Mouse (Mus musculus): ENCODE results near the gene Cyp2c38. TPM values are rescaled to one million over a fixed set of nuclear protein-coding genes. Genes with fewer than 3 reads are reported as not detected.
"Not testable (repeated sequence)": the region's sequence is repeated elsewhere in the genome, so short reads cannot be mapped to it uniquely, and the experiment has no call there.

The Cyp2c38 gene
- total RNA-seq (2012; rRNA removed) = not detected in 2 replicates

- in situ Hi-C loops (cut with MboI; ENCODE audit: low sequenced_read_pairs in 2 of 2, unreplicated experiment in 2 of 2) = no loop called here
- Histone ChIP-seq H3K9me3 (ENCODE audit: control insufficient read depth, insufficient read depth, low read depth, low read length) (no peaks in the 10 kb centered on the region), H3K27ac (ENCODE audit: insufficient read depth, low read depth, low read length, poor library complexity, severe bottlenecking) (no peak within 1 kb of the TSS), H3K9ac (ENCODE audit: insufficient read depth, low read depth, low read length, poor library complexity, severe bottlenecking) (no peak within 1 kb of the TSS), H3K4me1 (ENCODE audit: control insufficient read depth in 2 of 2, insufficient read depth in 2 of 2, low read length in 2 of 2, poor library complexity in 1 of 2) (no peaks in the 10 kb centered on the region), H3K36me3 (ENCODE audit: control insufficient read depth, insufficient read depth, low read length, poor library complexity, severe bottlenecking) (no peaks in the 10 kb centered on the region), H3K4me3 (ENCODE audit: insufficient read depth in 1 of 2, low read depth in 1 of 2, low read length in 2 of 2, poor library complexity in 1 of 2, severe bottlenecking in 1 of 2) (no peak within 1 kb of the TSS)
- TF ChIP-seq MAFK (IDR thresholded peaks at IDR 0.05; ENCODE audit: insufficient read depth, low read depth, low read length) (no peak), HCFC1 (IDR thresholded peaks at IDR 0.05; ENCODE audit: borderline replicate concordance, insufficient read depth, low read length) (no peak), ZNF384 (IDR thresholded peaks at IDR 0.05; ENCODE audit: low read depth, low read length) (no peak)
- DNase-seq (ENCODE audit: low read depth, low spot score) = no peak
Measured at GRCm38 (mm10) chr19:39462941-39463340, at the start of gene Cyp2c38. TSS of gene Cyp2c38 (minus strand) at chr19:39463075.

- no peak for DNase-seq (ENCODE audit: low read depth, low spot score)
- no peak within 1 kb of the TSS for H3K27ac ChIP-seq (ENCODE audit: insufficient read depth, low read depth, low read length, poor library complexity, severe bottlenecking)
- H3K9me3 ChIP-seq (ENCODE audit: control insufficient read depth, insufficient read depth, low read depth, low read length) = no peaks in the 10 kb centered on the region
- in situ Hi-C loops (cut with MboI; ENCODE audit: low sequenced_read_pairs in 2 of 2, unreplicated experiment in 2 of 2) = no loop called here
- H3K36me3 ChIP-seq (ENCODE audit: control insufficient read depth, insufficient read depth, low read length, poor library complexity, severe bottlenecking) = no peaks in the 10 kb centered on the region
- no peak within 1 kb of the TSS for H3K4me3 ChIP-seq (ENCODE audit: insufficient read depth in 1 of 2, low read depth in 1 of 2, low read length in 2 of 2, poor library complexity in 1 of 2, severe bottlenecking in 1 of 2)
- no peak within 1 kb of the TSS for H3K9ac ChIP-seq (ENCODE audit: insufficient read depth, low read depth, low read length, poor library complexity, severe bottlenecking)
- no peak for TF ChIP-seq HCFC1 (IDR thresholded peaks at IDR 0.05; ENCODE audit: borderline replicate concordance, insufficient read depth, low read length)
- TF ChIP-seq ZC3H11A (IDR thresholded peaks at IDR 0.05; ENCODE audit: borderline replicate concordance, low read depth, low read length) = no peak
- TF ChIP-seq CHD2 (IDR thresholded peaks at IDR 0.05; ENCODE audit: low read depth, low read length) = no peak
- TF ChIP-seq ZNF384 (IDR thresholded peaks at IDR 0.05; ENCODE audit: low read depth, low read length) = no peak
- TF ChIP-seq MAFK (IDR thresholded peaks at IDR 0.05; ENCODE audit: insufficient read depth, low read depth, low read length) = no peak
- no peaks in the 10 kb centered on the region for H3K4me1 ChIP-seq (ENCODE audit: control insufficient read depth in 2 of 2, insufficient read depth in 2 of 2, low read length in 2 of 2, poor library complexity in 1 of 2)
Measured at GRCm38 (mm10) chr19:39510534-39510933, 47.7 kb upstream of the Cyp2c38 start, which contains the start of gene Cyp2c39. TSS of gene Cyp2c39 (plus strand) at chr19:39510862.

- in situ Hi-C loops (cut with MboI; ENCODE audit: low sequenced_read_pairs in 2 of 2, unreplicated experiment in 2 of 2) = no loop called here
- Histone ChIP-seq H3K4me1 (ENCODE audit: control insufficient read depth in 2 of 2, insufficient read depth in 2 of 2, low read length in 2 of 2, poor library complexity in 1 of 2) (no peaks in the 10 kb centered on the region), H3K9ac (ENCODE audit: insufficient read depth, low read depth, low read length, poor library complexity, severe bottlenecking) (no peak overlapping the region), H3K27ac (ENCODE audit: insufficient read depth, low read depth, low read length, poor library complexity, severe bottlenecking) (no peak overlapping the region), H3K36me3 (ENCODE audit: control insufficient read depth, insufficient read depth, low read length, poor library complexity, severe bottlenecking) (no peaks in the 10 kb centered on the region), H3K9me3 (ENCODE audit: control insufficient read depth, insufficient read depth, low read depth, low read length) (no peaks in the 10 kb centered on the region), H3K4me3 (ENCODE audit: insufficient read depth in 1 of 2, low read depth in 1 of 2, low read length in 2 of 2, poor library complexity in 1 of 2, severe bottlenecking in 1 of 2) (no peak overlapping the region)
- TF ChIP-seq ZNF384 (IDR thresholded peaks at IDR 0.05; ENCODE audit: low read depth, low read length) (no peak), HCFC1 (IDR thresholded peaks at IDR 0.05; ENCODE audit: borderline replicate concordance, insufficient read depth, low read length) (no peak), MAFK (IDR thresholded peaks at IDR 0.05; ENCODE audit: insufficient read depth, low read depth, low read length) (no peak), ZC3H11A (IDR thresholded peaks at IDR 0.05; ENCODE audit: borderline replicate concordance, low read depth, low read length) (no peak), CHD2 (IDR thresholded peaks at IDR 0.05; ENCODE audit: low read depth, low read length) (no peak)
- DNase-seq (ENCODE audit: low read depth, low spot score) = no peak
Measured at GRCm38 (mm10) chr19:39509533-39509932, 46.7 kb upstream of the Cyp2c38 start.

- Histone ChIP-seq H3K4me3 (ENCODE audit: insufficient read depth in 1 of 2, low read depth in 1 of 2, low read length in 2 of 2, poor library complexity in 1 of 2, severe bottlenecking in 1 of 2) (no peak overlapping the region), H3K36me3 (ENCODE audit: control insufficient read depth, insufficient read depth, low read length, poor library complexity, severe bottlenecking) (no peaks in the 10 kb centered on the region), H3K9me3 (ENCODE audit: control insufficient read depth, insufficient read depth, low read depth, low read length) (no peaks in the 10 kb centered on the region), H3K9ac (ENCODE audit: insufficient read depth, low read depth, low read length, poor library complexity, severe bottlenecking) (no peak overlapping the region), H3K27ac (ENCODE audit: insufficient read depth, low read depth, low read length, poor library complexity, severe bottlenecking) (no peak overlapping the region), H3K4me1 (ENCODE audit: control insufficient read depth in 2 of 2, insufficient read depth in 2 of 2, low read length in 2 of 2, poor library complexity in 1 of 2) (no peaks in the 10 kb centered on the region)
- in situ Hi-C loops (cut with MboI; ENCODE audit: low sequenced_read_pairs in 2 of 2, unreplicated experiment in 2 of 2) = no loop called here
- DNase-seq (ENCODE audit: low read depth, low spot score) = no peak
- TF ChIP-seq CHD2 (IDR thresholded peaks at IDR 0.05; ENCODE audit: low read depth, low read length) (no peak), MAFK (IDR thresholded peaks at IDR 0.05; ENCODE audit: insufficient read depth, low read depth, low read length) (no peak), ZNF384 (IDR thresholded peaks at IDR 0.05; ENCODE audit: low read depth, low read length) (no peak), HCFC1 (IDR thresholded peaks at IDR 0.05; ENCODE audit: borderline replicate concordance, insufficient read depth, low read length) (no peak), ZC3H11A (IDR thresholded peaks at IDR 0.05; ENCODE audit: borderline replicate concordance, low read depth, low read length) (no peak)
Measured at GRCm38 (mm10) chr19:39506341-39506740, 43.5 kb upstream of the Cyp2c38 start.

GRCm38 (mm10) chr19:39483961-39484360 lies 21.1 kb upstream of the Cyp2c38 start:
- H3K9ac ChIP-seq (ENCODE audit: insufficient read depth, low read depth, low read length, poor library complexity, severe bottlenecking); DNase-seq (ENCODE audit: low read depth, low spot score); H3K4me1 ChIP-seq (ENCODE audit: control insufficient read depth in 2 of 2, insufficient read depth in 2 of 2, low read length in 2 of 2, poor library complexity in 1 of 2); H3K4me3 ChIP-seq (ENCODE audit: insufficient read depth in 1 of 2, low read depth in 1 of 2, low read length in 2 of 2, poor library complexity in 1 of 2, severe bottlenecking in 1 of 2); H3K9me3 ChIP-seq (ENCODE audit: control insufficient read depth, insufficient read depth, low read depth, low read length); H3K27ac ChIP-seq (ENCODE audit: insufficient read depth, low read depth, low read length, poor library complexity, severe bottlenecking); H3K36me3 ChIP-seq (ENCODE audit: control insufficient read depth, insufficient read depth, low read length, poor library complexity, severe bottlenecking); in situ Hi-C loops (cut with MboI; ENCODE audit: low sequenced_read_pairs in 2 of 2, unreplicated experiment in 2 of 2): not testable (repeated sequence)
